Mouse (Mus musculus): ENCODE measurements around the gene Jun. TPM values are rescaled to one million over a fixed set of nuclear protein-coding genes. Genes with fewer than 3 reads are reported as not detected.

The Jun gene
- polyA plus RNA-seq, 1 experiment from 2014 or later, result 97.6 TPM

Other genes starting within 250 kb of the Jun start
- 0.23 TPM in 1 of 2 replicates, not detected in the other for gene Eqtn, start 123.4 kb downstream of the Jun start, polyA plus RNA-seq (2015; fragmentation: Nextera tagmentation; extraction: Ambion mirVana)
- 31.9 and 32.7 TPM in 2 replicates for gene Mysm1, start 73.1 kb downstream of the Jun start, polyA plus RNA-seq (2015; fragmentation: Nextera tagmentation; extraction: Ambion mirVana)

All from forebrain, embryonic 13.5 days (tissue).